Mouse (Mus musculus): ENCODE data around the gene Tmem208. TPM values are rescaled to one million over a fixed set of nuclear protein-coding genes. Genes with fewer than 3 reads are reported as not detected.
"Not testable (repeated sequence)": the region's sequence is repeated elsewhere in the genome, so short reads cannot be mapped to it uniquely, and the experiment has no call there.

Tmem208 gene
- polyA plus RNA-seq, 1 experiment from 2014 or later, result 159 TPM

DNA sequence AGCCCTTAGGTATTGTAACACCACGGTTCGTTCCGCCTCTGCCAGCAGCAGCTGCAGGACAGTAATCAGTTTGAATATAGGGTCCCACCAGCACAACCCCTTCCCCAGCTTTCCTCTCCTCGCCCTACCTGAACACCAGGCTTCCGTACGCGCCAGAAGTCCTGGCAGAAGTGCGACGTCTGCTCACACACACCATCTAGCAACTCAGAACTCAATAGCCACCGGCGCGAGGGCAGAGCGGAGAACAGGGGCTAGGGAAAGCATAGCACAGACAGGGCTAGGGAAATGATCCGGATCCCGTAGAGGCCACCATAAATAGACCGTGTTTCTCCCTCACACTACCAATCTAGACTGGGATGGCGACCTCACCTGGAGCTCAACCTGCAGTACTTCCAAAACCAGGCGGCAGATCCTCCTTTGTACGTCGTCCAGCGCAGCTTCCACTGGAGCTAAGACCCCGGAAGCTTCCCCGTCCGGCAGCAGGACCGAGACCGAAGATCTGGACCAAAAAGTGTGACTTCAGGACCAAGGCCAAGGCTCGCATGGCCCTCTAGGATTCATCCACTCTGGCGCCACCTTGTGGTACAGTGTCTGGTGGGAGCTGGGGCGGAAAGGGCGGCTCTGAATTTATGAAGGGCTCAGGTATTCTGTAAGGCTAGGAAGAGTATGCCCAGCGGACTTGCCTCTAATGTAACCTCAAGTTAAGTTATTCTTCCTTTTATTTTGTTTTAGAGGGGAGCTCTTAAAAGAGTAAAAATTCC, 35.4 kb upstream of the Tmem208 start:
- peak overlapping the region; percentile 58 for H3K4me3 ChIP-seq (replicated peaks)
- peak overlapping the region; percentile 77 for H3K4me2 ChIP-seq
- H3K36me3 ChIP-seq, result 0 out of 2 replicates have a peak, but pooled peaks cover 3% of the 10 kb centered on the region
- no peaks in the 10 kb centered on the region for H3K9me3 ChIP-seq (replicated peaks)
- 8% methylated on average over 31 of the region's 31 CpGs for WGBS
- peak overlapping the region; percentile 61 for H3K9ac ChIP-seq (replicated peaks)
- H3K27me3 ChIP-seq (replicated peaks), result no peaks in the 10 kb centered on the region; the same call in 1 of the 2 replicates
- no peak overlapping the region for H3K27ac ChIP-seq (replicated peaks)
- ATAC-seq (ENCODE audit: low FRiP score), result no peak
- H3K4me1 ChIP-seq, result peaks cover 48% of the 10 kb centered on the region

DNA sequence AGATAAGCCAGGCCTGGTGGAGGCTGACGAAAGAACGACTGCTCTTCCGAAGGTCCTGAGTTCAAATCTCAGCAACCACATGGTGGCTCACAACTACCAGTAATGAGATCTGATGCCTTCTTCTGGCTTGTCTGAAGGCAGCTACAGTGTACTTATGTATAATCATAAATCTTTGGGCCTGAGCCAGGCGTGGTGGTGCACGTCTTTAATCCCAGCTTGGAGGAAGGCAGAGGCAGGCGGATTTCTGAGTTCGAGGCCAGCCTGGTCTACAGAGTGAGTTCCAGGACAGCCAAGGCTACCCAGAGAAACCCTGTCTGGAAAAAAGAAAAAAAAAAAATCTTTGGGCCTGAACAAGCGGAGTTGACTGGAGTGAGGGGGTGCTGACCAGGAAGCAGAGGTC, 34.8 kb upstream of the Tmem208 start:
- not testable (repeated sequence) for H3K27ac ChIP-seq (replicated peaks); H3K27me3 ChIP-seq (replicated peaks); H3K9ac ChIP-seq (replicated peaks); H3K4me3 ChIP-seq (replicated peaks); H3K9me3 ChIP-seq (replicated peaks); ATAC-seq (ENCODE audit: low FRiP score); H3K36me3 ChIP-seq
- Histone ChIP-seq H3K4me1 (peaks cover 41% of the 10 kb centered on the region), H3K4me2 (0 out of 2 replicates have a peak overlapping the region, but pooled peaks have one; percentile 77)
- 90% methylated on average over 8 of the region's 8 CpGs for WGBS

DNA sequence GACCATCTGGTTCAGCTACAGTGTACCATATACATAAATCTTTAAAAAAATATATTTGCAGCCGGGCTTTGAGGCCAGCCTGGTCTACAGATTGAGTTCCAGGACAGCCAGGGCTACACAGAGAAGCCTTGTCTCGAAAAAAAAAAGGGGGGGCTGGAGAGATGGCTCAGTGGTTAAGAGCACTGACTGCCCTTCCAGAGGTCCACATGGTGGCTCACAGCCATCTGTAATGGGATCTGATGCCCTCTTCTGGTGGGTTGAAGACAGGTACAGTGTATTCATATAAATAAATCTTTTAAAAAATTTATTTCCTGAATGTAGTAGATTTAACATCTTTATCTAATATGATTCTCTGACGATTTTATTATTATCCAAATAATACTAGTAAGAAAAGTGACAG, 34.4 kb upstream of the Tmem208 start:
- peaks cover 38% of the 10 kb centered on the region for H3K4me1 ChIP-seq
- H3K4me2 ChIP-seq; H3K36me3 ChIP-seq; H3K9ac ChIP-seq (replicated peaks); H3K27ac ChIP-seq (replicated peaks); H3K4me3 ChIP-seq (replicated peaks); ATAC-seq (ENCODE audit: low FRiP score); H3K27me3 ChIP-seq (replicated peaks); H3K9me3 ChIP-seq (replicated peaks): not testable (repeated sequence)
- WGBS, result 70% methylated on average over 3 of the region's 3 CpGs

DNA sequence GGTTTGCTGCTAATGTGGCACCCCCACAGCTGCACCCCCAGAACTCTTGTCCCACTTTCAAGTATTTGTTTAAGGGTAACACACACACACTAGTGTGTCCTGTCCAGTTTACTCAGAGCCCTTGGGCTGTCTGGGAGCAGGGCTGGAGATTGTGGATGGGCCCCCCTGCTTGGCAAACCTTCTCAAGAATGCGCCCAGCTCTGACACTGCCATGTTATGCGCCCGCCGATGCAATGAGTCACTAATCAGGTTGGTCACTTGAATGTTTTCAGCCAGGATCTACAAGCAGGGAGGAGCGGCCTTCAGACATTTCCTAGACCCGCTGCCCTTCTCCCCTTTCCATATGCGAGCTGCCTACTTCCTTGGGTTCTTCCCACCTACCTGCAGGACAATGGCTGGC, 33.7 kb upstream of the Tmem208 start:
- Histone ChIP-seq H3K4me1 (peaks cover 37% of the 10 kb centered on the region), H3K9me3 (replicated peaks) (no peaks in the 10 kb centered on the region), H3K9ac (replicated peaks) (no peak overlapping the region), H3K4me2 (no peak overlapping the region), H3K4me3 (replicated peaks) (no peak overlapping the region), H3K36me3 (no peaks in the 10 kb centered on the region), H3K27ac (replicated peaks) (no peak overlapping the region), H3K27me3 (replicated peaks) (no peaks in the 10 kb centered on the region; the same call in 1 of the 2 replicates)
- 84% methylated on average over 7 of the region's 7 CpGs for WGBS
- no peak for ATAC-seq (ENCODE audit: low FRiP score)

DNA sequence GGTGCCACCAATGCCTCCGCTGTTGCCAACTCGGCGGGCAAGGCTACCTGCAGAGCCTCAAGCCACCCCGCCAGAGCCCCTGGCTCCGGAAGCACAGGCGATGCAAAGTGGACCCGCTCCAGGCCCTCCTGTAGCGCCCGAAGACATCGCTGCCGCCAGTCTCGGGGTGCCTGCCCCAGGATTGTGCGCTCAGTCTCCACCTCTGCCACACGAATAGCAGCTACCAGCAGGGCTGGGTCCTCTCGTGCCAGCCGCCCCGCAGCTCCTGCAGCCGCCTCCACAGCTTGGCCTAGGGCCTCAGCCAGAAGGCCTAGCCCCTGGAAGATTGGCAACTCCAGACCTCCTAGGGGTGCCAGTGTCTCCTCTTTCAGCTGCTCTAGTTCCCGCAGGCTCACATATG, 32.7 kb upstream of the Tmem208 start:
- H3K4me2 ChIP-seq, result no peak overlapping the region
- peaks cover 33% of the 10 kb centered on the region for H3K4me1 ChIP-seq
- no peaks in the 10 kb centered on the region; the same call in 1 of the 2 replicates for H3K27me3 ChIP-seq (replicated peaks)
- no peak overlapping the region for H3K27ac ChIP-seq (replicated peaks)
- H3K36me3 ChIP-seq, result no peaks in the 10 kb centered on the region
- 62% methylated on average over 19 of the region's 19 CpGs for WGBS
- no peak for ATAC-seq (ENCODE audit: low FRiP score)
- no peak overlapping the region for H3K9ac ChIP-seq (replicated peaks)
- no peaks in the 10 kb centered on the region for H3K9me3 ChIP-seq (replicated peaks)
- H3K4me3 ChIP-seq (replicated peaks), result no peak overlapping the region

DNA sequence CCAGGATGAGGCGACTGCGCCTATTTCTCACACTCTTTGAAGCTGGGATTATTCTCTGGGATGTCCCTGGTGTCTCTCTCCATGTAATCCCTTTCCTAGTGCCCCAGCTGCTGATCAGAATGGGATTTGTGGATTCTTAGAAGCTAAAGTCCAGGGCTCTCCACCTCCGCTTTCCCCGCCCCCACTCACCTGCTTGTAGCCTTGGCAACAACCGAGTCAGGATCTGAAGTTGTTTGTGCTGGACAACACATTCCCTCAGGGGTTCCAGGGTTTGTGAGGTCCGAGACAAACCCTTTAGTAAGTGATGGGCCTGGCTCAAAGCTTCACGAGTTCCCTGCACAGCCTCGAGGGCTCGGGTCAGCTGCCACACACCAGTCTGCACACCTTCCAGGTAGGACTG, 31.4 kb upstream of the Tmem208 start:
- Histone ChIP-seq H3K9me3 (replicated peaks) (no peaks in the 10 kb centered on the region), H3K36me3 (peaks cover 10% of the 10 kb centered on the region), H3K4me3 (replicated peaks) (no peak overlapping the region), H3K27me3 (replicated peaks) (no peaks in the 10 kb centered on the region; the same call in 1 of the 2 replicates), H3K4me1 (peaks cover 37% of the 10 kb centered on the region), H3K9ac (replicated peaks) (no peak overlapping the region), H3K27ac (replicated peaks) (no peak overlapping the region), H3K4me2 (peak overlapping the region; percentile 17; the same call in 1 of the 2 replicates)
- ATAC-seq (ENCODE audit: low FRiP score), result no peak
- WGBS, result 74% methylated on average over 9 of the region's 9 CpGs

DNA sequence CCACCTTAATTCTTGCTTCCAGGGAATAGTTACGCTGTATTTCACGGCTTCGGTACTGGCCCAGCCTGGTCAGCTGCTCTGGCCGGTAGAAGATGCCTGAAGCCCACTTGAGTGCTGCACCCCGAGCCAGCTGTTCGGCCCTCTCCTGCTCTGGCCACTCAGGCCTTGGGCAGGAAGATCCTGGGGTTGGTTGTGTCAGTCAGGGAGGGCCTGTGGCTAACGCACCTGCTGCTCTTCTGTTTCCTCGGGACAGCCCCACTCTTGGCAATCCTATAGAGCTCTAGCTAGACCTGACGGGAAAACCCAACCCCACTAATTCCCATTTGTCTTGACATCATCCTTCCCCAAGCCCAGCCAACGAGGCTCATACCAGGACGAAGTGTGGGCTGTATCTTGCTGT, 30.9 kb upstream of the Tmem208 start:
- 0 out of 2 replicates have a peak overlapping the region, but pooled peaks have one; percentile 3 for H3K4me3 ChIP-seq (replicated peaks)
- H3K4me2 ChIP-seq, result peak overlapping the region; percentile 17; the same call in 1 of the 2 replicates
- H3K9me3 ChIP-seq (replicated peaks), result no peaks in the 10 kb centered on the region
- ATAC-seq (ENCODE audit: low FRiP score), result no peak
- H3K36me3 ChIP-seq, result peaks cover 14% of the 10 kb centered on the region
- WGBS, result 73% methylated on average over 11 of the region's 11 CpGs
- no peak overlapping the region for H3K27ac ChIP-seq (replicated peaks)
- H3K4me1 ChIP-seq, result peaks cover 34% of the 10 kb centered on the region
- H3K27me3 ChIP-seq (replicated peaks), result no peaks in the 10 kb centered on the region; the same call in 1 of the 2 replicates
- no peak overlapping the region for H3K9ac ChIP-seq (replicated peaks)

DNA sequence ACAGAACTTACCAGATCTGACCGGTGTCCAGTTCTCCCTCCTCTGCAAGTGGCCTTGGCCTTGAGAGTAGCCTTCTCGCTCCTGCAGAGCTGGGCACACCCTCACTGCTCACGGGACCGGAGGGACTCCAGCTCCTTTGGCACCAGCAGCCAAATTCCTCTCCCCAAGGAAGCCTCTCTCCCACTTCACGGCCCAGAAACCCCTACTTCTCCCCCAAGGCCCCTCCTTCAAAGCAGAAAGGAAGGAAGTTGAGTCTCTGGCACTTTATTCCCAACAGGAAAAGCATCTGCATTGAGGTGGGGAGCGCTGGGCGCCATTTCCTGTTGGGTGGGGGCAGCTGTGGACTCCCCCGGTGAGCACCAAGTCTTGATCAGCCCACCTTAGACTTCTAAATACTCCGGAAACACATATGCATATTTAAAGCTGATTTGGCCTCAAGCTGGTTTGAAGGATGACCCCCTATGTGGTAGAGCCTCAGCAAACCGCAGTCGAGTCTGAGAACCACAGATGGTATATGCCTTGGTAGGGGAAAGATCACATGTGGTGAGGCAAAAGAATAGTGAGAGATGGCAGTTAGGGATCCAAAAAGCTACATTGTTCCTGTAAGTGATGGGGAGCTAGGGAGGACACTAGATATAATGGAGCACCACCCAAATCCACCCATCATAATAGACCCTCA, 30.1 kb upstream of the Tmem208 start, which contains the start of gene Exoc3l:
Gene Exoc3l (minus strand): TSS at position 207 of the 679 bp plus-strand sequence.
- Histone ChIP-seq H3K27ac (replicated peaks) (peak within 1 kb of the TSS; percentile 71; the same call in 1 of the 2 replicates), H3K9me3 (replicated peaks) (no peaks in the 10 kb centered on the region), H3K36me3 (peaks cover 22% of the 10 kb centered on the region), H3K9ac (replicated peaks) (peak within 1 kb of the TSS; percentile 33), H3K4me1 (peaks cover 26% of the 10 kb centered on the region), H3K4me2 (peak within 1 kb of the TSS; percentile 90), H3K27me3 (replicated peaks) (no peaks in the 10 kb centered on the region; the same call in 1 of the 2 replicates), H3K4me3 (replicated peaks) (peak within 1 kb of the TSS; percentile 75)
- 68% methylated on average over 11 of the region's 11 CpGs for whole genome bisulfite sequencing
- ATAC-seq (ENCODE audit: low FRiP score), result no peak

DNA sequence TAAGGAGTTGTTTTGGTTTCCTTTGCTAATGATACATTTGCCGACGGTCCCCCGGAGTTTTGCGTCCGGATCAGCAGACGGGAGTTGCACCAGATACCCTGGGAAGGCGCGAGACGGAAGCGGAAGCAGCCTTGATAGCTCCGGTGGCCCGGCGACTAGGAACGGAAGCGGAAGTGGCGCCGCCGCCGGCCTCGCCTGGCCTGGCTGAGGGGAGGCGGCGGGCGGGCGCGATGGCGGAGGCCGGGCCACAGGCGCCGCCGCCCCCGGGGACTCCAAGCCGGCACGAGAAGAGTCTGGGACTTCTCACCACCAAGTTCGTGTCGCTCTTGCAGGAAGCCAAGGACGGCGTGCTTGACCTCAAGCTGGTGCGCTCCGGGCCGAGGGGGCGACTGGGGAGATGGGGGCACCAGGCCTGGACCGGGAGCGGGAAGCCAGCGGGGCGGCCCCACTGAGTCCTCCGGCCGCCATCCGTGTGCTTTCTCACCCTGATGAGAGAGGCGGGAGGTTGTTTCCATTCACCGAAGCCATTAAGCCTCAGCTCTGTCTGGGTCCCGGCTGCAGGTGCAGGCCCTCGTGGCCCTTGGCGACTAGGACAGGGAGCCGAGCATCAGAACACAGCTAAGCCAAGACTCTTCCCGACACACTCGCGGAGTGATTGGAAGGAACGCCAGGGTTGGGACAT, 28.5 kb upstream of the Tmem208 start, which contains the start of gene E2f4:
Gene E2f4 (plus strand): TSS at position 153 of the 682 bp plus-strand sequence.
- H3K9ac ChIP-seq (replicated peaks), result peak within 1 kb of the TSS; percentile 82
- under 1% methylated on average over 57 of the region's 58 CpGs for WGBS
- H3K4me1 ChIP-seq, result peaks cover 26% of the 10 kb centered on the region
- H3K4me3 ChIP-seq (replicated peaks), result peak within 1 kb of the TSS; percentile 75
- peaks cover 37% of the 10 kb centered on the region for H3K36me3 ChIP-seq
- H3K9me3 ChIP-seq (replicated peaks), result no peaks in the 10 kb centered on the region
- peak within 1 kb of the TSS; percentile 71 for H3K27ac ChIP-seq (replicated peaks)
- peak; percentile 89 for ATAC-seq (ENCODE audit: low FRiP score)
- no peaks in the 10 kb centered on the region; the same call in 1 of the 2 replicates for H3K27me3 ChIP-seq (replicated peaks)
- peak within 1 kb of the TSS; percentile 90 for H3K4me2 ChIP-seq

DNA sequence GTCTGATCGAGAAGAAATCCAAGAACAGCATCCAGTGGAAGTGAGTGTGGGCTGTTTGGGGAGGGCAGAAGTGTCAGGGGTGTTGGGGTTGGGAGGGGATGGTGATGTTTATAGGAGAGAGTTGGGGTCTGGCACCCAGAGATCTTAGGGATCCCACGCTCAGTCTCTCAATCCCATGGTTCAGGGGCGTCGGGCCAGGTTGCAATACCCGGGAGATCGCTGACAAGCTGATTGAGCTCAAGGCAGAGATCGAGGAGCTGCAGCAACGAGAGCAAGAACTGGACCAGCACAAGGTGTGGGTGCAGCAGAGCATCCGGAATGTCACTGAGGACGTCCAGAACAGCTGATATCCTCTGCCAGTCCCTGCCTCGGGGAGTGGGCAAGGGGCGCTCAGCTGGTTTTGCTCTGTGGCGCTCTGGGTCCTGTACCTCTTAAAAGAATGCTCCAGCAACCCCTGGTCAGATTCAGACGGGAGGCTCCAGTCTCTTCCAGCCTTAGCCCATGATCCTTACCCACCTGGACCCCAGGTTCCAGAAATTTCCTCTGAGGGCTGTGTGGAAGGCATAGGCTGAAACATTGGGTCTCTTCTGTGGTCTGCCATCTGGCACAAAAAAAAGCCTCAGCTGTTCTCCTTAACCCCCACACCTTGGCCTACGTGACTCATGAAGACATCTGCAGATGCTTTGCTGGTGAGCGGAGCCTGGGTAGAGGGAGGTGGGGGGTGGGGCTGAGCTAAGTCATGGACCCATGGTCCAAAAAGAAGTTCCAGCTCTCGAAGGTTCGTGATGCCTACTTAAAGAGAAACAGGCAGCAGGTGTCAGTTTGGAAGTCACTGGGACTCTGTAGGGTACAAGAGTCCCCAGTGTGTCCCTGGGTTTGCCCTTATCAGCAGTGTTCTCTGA, 27.6 kb upstream of the Tmem208 start:
- peaks cover 26% of the 10 kb centered on the region for H3K4me1 ChIP-seq
- peak overlapping the region; percentile 75 for H3K4me3 ChIP-seq (replicated peaks)
- WGBS, result 67% methylated on average over 18 of the region's 18 CpGs
- no peaks in the 10 kb centered on the region for H3K9me3 ChIP-seq (replicated peaks)
- peak overlapping the region; percentile 90 for H3K4me2 ChIP-seq
- peaks cover 44% of the 10 kb centered on the region for H3K36me3 ChIP-seq
- 0 out of 2 replicates have a peak, but pooled peaks have one; percentile 2 for ATAC-seq (ENCODE audit: low FRiP score)
- H3K27ac ChIP-seq (replicated peaks), result peak overlapping the region; percentile 61; the same call in 1 of the 2 replicates
- H3K9ac ChIP-seq (replicated peaks), result peak overlapping the region; percentile 82
- no peaks in the 10 kb centered on the region; the same call in 1 of the 2 replicates for H3K27me3 ChIP-seq (replicated peaks)

Measured in neural tube, embryonic 15.5 days (tissue).